Mouse (Mus musculus): ENCODE results near the gene Rab6b. TPM values are rescaled to one million over a fixed set of nuclear protein-coding genes. Genes with fewer than 3 reads are reported as not detected.
A peak's percentile ranks its signal among the peaks of the same experiment; 100 is the strongest.
"Not testable (repeated sequence)": the region's sequence is repeated elsewhere in the genome, so short reads cannot be mapped to it uniquely, and the experiment has no call there.

Rab6b gene
- polyA plus RNA-seq, 1 experiment from 2014 or later: 12.3 TPM

- 84% methylated on average over 2 of the region's 2 CpGs for WGBS
- Histone ChIP-seq H3K27ac (replicated peaks) (no peak overlapping the region), H3K4me3 (no peak overlapping the region), H3K27me3 (ENCODE audit: low read depth, poor library complexity, severe bottlenecking) (no peaks in the 10 kb centered on the region), H3K36me3 (peaks cover 14% of the 10 kb centered on the region; the same call in 1 of the 2 replicates), H3K4me1 (peaks cover 26% of the 10 kb centered on the region), H3K9me3 (replicated peaks) (no peaks in the 10 kb centered on the region)
- DNase-seq (ENCODE audit: low spot score): no peak
These were observed 43.0 kb downstream of the Rab6b start for GRCm38 (mm10) chr9:103154568-103154967.

DNA sequence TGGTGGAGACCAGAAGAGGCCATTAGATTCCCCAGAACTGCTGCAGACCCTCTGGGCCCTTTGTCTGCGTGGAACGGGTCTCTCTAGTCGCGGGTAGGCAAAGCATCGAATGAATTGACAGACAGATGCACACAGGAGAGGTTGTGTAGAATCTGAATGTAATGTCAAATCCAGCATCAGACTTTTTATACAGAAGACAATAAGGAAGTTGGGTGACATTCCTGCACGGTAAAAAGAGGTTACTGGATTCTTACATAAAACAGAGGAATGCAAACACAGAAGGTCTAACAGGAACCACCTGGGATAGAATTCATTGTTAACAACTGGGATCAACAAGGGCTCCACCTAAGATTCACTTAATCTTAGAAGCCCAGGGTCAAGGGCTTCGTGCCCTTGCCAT is 43.6 kb downstream of the Rab6b start:
- H3K9me3 ChIP-seq (replicated peaks); H3K4me3 ChIP-seq; H3K27me3 ChIP-seq (ENCODE audit: low read depth, poor library complexity, severe bottlenecking); H3K27ac ChIP-seq (replicated peaks); DNase-seq (ENCODE audit: low spot score): not testable (repeated sequence)
- Histone ChIP-seq H3K4me1 (peaks cover 27% of the 10 kb centered on the region), H3K36me3 (peaks cover 14% of the 10 kb centered on the region; the same call in 1 of the 2 replicates)
- 94% methylated on average over 7 of the region's 7 CpGs for WGBS

DNA sequence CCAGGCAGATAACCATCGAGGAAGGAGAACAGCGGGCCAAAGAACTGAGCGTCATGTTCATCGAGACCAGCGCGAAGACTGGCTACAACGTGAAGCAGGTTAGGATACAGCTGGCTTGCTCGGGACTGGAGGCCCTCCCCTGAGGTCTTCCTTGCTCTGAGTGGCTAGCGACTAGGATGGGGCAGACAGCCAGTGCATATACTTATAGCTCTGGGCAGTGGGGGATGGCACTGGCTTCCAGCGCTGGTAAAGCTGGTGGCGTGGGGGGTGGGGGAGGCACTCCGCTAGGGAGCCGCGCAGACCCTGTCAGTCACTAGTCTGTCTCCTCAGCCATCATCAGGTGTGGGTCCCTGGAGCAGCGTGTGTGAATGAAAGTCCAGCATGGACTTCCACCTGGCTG is 52.2 kb downstream of the Rab6b start:
- H3K4me3 ChIP-seq: no peak overlapping the region
- H3K27me3 ChIP-seq (ENCODE audit: low read depth, poor library complexity, severe bottlenecking): no peaks in the 10 kb centered on the region
- H3K9me3 ChIP-seq (replicated peaks): no peaks in the 10 kb centered on the region
- H3K4me1 ChIP-seq: peaks cover 9% of the 10 kb centered on the region; the same call in 1 of the 2 replicates
- peaks cover 52% of the 10 kb centered on the region for H3K36me3 ChIP-seq
- no peak overlapping the region for H3K27ac ChIP-seq (replicated peaks)
- 72% methylated on average over 15 of the region's 15 CpGs for WGBS
- no peak for DNase-seq (ENCODE audit: low spot score)

DNA sequence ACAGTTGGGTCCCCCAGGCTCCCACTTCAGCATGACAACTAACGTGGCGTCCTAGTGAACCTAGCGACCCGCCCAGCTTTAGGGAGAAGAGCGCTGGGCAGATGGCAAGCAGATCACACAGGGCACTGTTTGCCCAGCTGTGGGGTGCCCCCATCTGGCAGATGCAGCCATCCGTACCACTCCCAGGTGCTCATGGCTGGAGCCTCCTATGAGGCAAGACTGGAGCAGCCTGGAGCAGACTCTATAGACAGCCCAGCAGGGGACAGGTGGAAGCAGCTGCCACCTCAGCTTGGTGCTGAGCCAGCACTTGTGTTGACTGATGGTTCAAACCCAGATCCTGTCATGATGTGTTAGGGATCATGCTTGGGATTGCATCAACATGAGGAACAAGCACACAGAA is 56.5 kb downstream of the Rab6b start:
- no peak overlapping the region for H3K4me3 ChIP-seq
- peaks cover 16% of the 10 kb centered on the region for H3K4me1 ChIP-seq
- peaks cover 47% of the 10 kb centered on the region for H3K36me3 ChIP-seq

GRCm38 (mm10) chr9:103168771-103169170 is 57.2 kb downstream of the Rab6b start:
- Histone ChIP-seq H3K4me3 (no peak overlapping the region), H3K27ac (replicated peaks) (no peak overlapping the region), H3K27me3 (ENCODE audit: low read depth, poor library complexity, severe bottlenecking) (no peaks in the 10 kb centered on the region), H3K36me3 (peaks cover 42% of the 10 kb centered on the region), H3K4me1 (peaks cover 16% of the 10 kb centered on the region), H3K9me3 (replicated peaks) (no peaks in the 10 kb centered on the region)
- no peak for DNase-seq (ENCODE audit: low spot score)
- 79% methylated on average over 7 of the region's 7 CpGs for WGBS

More for the DNA sequence above, 56.5 kb downstream of the Rab6b start:
- Histone ChIP-seq H3K9me3 (replicated peaks) (no peaks in the 10 kb centered on the region), H3K27me3 (ENCODE audit: low read depth, poor library complexity, severe bottlenecking) (no peaks in the 10 kb centered on the region), H3K27ac (replicated peaks) (no peak overlapping the region)
- no peak for DNase-seq (ENCODE audit: low spot score)
- 84% methylated on average over 6 of the region's 6 CpGs for WGBS

DNA sequence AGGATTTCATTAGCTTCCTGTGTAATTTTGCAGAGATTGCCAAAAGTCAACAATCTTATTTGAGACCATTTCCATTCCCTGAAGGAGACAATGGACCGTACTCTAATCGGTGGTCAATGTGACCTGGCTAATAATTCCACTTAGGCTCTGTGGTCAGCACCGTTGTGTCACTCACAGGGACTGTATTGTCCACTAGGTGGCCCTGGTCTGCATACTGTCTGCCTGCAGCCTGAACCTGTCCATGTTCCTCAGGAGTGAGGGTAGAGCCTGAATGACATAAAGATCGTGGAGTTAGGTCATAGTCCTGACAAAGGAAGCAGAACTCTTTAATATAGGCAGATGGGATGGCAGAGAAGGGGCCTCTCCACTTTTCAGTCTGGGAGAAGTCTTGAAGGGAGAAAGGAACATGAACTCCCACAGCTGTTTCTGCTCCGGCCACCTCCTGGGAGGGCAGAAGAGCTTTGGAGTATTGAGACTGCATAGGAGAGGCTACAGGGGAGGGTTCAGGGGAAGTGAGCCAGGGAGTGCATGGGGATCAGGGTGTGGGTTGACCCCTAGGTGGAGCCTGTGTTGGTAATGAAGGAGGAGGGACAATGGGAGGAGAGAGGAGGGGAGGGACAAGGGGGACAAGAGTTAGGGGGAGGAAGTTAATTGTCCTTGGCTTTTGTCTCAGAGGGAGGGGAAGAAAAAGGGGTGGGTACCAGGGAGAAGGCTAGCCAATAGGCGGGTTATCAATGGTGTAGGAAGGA is 63.4 kb downstream of the Rab6b start:
- H3K9me3 ChIP-seq (replicated peaks): no peaks in the 10 kb centered on the region
- WGBS: 59% methylated on average over 6 of the region's 6 CpGs
- no peaks in the 10 kb centered on the region for H3K27me3 ChIP-seq (ENCODE audit: low read depth, poor library complexity, severe bottlenecking)
- H3K27ac ChIP-seq (replicated peaks): no peak overlapping the region
- peaks cover 24% of the 10 kb centered on the region for H3K4me1 ChIP-seq
- H3K36me3 ChIP-seq: peaks cover 13% of the 10 kb centered on the region; the same call in 1 of the 2 replicates
- no peak for DNase-seq (ENCODE audit: low spot score)
- no peak overlapping the region for H3K4me3 ChIP-seq

DNA sequence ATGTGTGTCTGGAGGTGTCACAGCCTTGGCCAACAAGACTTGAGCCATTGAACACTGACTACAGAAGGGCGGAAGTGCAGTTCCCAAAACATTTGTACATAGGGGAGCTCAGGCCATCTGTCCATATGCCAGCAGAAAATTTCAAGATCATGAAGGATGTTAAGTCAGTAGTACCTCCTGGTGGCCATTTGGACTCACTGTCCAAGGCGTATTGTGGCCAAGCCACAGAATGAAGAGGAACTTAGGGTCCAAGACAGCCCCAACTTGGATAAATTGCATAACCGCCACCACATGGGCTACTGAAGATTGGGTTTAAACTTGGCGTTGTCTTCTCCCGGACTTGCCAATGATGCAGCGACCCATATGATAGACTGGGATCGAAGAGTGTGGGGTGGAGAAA is 64.1 kb downstream of the Rab6b start:
- Histone ChIP-seq H3K4me3 (no peak overlapping the region), H3K27ac (replicated peaks) (no peak overlapping the region), H3K9me3 (replicated peaks) (no peaks in the 10 kb centered on the region), H3K27me3 (ENCODE audit: low read depth, poor library complexity, severe bottlenecking) (no peaks in the 10 kb centered on the region), H3K36me3 (peaks cover 13% of the 10 kb centered on the region; the same call in 1 of the 2 replicates), H3K4me1 (peaks cover 32% of the 10 kb centered on the region)
- 96% methylated on average over 7 of the region's 7 CpGs for WGBS
- no peak for DNase-seq (ENCODE audit: low spot score)

- H3K4me3 ChIP-seq: peak overlapping the region; percentile 49
- no peaks in the 10 kb centered on the region for H3K27me3 ChIP-seq (ENCODE audit: low read depth, poor library complexity, severe bottlenecking)
- WGBS: 73% methylated on average over 3 of the region's 3 CpGs
- peaks cover 18% of the 10 kb centered on the region for H3K4me1 ChIP-seq
- H3K9me3 ChIP-seq (replicated peaks): no peaks in the 10 kb centered on the region
- peak overlapping the region; percentile 75 for H3K27ac ChIP-seq (replicated peaks)
- DNase-seq (ENCODE audit: low spot score): no peak
- H3K36me3 ChIP-seq: peaks cover 10% of the 10 kb centered on the region; the same call in 1 of the 2 replicates
These were observed 68.7 kb downstream of the Rab6b start for GRCm38 (mm10) chr9:103180303-103180702.

DNA sequence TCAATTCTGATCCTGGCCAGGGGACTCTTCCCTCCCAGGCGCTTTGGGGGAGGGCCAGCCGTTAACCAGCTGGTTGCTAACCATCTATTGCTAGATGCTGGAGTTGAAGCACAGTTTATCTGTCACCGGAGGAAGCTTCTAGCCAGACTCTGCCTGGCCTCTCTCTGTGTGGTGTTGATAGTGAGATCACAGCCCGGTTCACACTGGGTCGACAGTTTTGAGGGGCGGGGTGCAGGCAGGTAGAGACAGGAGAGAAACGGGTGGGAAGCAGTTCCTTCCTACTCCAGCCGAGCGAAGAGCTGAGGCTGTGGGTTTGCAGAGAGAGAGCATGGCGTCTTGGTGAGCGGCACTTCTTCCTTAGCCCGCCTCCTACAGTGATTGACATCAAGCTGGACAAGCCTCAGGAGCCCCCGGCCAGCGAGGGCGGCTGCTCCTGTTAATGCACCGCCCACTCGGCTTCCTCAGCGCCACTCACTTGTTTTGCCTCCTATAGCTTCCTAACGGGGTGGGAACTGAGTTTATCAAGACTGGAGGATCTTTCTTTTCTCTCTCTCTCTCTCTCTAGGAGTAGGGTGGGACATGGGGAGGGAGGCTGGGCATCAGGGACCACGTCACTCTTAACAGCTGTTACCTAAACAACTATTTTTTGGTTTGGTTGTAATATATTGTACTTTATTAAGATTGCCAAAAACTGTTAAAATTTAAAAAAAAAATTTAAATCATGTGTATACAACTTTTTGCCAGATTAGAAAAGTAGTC is 69.4 kb downstream of the Rab6b start:
- 3% methylated on average over 20 of the region's 20 CpGs for WGBS
- Histone ChIP-seq H3K36me3 (peaks cover 10% of the 10 kb centered on the region; the same call in 1 of the 2 replicates), H3K27me3 (ENCODE audit: low read depth, poor library complexity, severe bottlenecking) (no peaks in the 10 kb centered on the region), H3K27ac (replicated peaks) (peak overlapping the region; percentile 75), H3K4me1 (peaks cover 18% of the 10 kb centered on the region), H3K4me3 (peak overlapping the region; percentile 49), H3K9me3 (replicated peaks) (no peaks in the 10 kb centered on the region)
- peak; percentile 82 for DNase-seq (ENCODE audit: low spot score)

GRCm38 (mm10) chr9:103181886-103182285 is 70.3 kb downstream of the Rab6b start:
- peaks cover 13% of the 10 kb centered on the region; the same call in 1 of the 2 replicates for H3K36me3 ChIP-seq
- WGBS: 89% methylated on average over 8 of the region's 8 CpGs
- H3K9me3 ChIP-seq (replicated peaks): no peaks in the 10 kb centered on the region
- H3K4me1 ChIP-seq: peaks cover 18% of the 10 kb centered on the region
- no peak overlapping the region for H3K27ac ChIP-seq (replicated peaks)
- no peaks in the 10 kb centered on the region for H3K27me3 ChIP-seq (ENCODE audit: low read depth, poor library complexity, severe bottlenecking)
- no peak overlapping the region for H3K4me3 ChIP-seq
- DNase-seq (ENCODE audit: low spot score): no peak

DNA sequence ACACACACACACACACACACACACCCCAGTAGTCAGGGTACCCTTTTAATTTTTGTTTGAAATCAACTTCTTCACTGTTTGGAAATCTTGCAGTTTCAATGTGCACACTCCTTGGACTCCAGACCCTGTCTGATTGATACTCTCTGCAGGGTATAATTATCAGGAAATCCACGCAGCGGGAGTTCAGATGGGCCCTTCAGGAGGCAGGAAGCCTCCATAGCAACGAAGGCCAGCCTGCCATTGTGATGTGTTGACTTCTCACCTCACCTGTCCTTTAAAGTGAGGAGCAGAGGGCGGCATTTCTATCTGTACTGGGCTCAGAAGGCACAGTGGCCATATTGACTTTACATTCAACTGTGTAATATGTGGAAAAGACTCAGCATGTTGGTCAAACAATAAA is 73.3 kb downstream of the Rab6b start:
- no peak for DNase-seq (ENCODE audit: low spot score)
- H3K9me3 ChIP-seq (replicated peaks): no peaks in the 10 kb centered on the region
- H3K27me3 ChIP-seq (ENCODE audit: low read depth, poor library complexity, severe bottlenecking): no peaks in the 10 kb centered on the region
- H3K4me1 ChIP-seq: peaks cover 17% of the 10 kb centered on the region
- 76% methylated on average over 4 of the region's 4 CpGs for WGBS
- H3K27ac ChIP-seq (replicated peaks): no peak overlapping the region
- peaks cover 35% of the 10 kb centered on the region for H3K36me3 ChIP-seq
- H3K4me3 ChIP-seq: no peak overlapping the region

DNA sequence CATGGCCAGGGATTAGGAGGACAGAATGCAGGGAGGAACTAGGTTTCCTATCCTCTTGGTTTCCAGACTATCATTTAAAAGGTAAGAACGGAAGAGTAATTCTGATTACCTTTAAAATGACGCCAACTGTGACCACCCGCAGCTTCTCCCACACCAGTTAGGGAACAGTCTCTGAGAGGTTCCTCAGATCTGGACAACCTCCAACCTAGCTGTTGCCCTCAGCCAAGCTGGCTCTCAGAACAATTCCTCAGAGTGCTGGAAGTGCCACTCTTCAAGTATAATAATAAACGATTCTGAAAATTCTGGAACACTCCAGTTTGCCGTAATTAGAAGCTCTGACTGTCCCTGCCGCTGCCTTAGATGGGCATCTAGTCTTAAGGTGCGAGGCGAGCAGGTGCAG is 74.4 kb downstream of the Rab6b start:
- H3K36me3 ChIP-seq: peaks cover 46% of the 10 kb centered on the region
- no peak overlapping the region for H3K4me3 ChIP-seq
- no peaks in the 10 kb centered on the region for H3K27me3 ChIP-seq (ENCODE audit: low read depth, poor library complexity, severe bottlenecking)
- peaks cover 7% of the 10 kb centered on the region for H3K4me1 ChIP-seq
- no peak overlapping the region for H3K27ac ChIP-seq (replicated peaks)
- 94% methylated on average over 8 of the region's 8 CpGs for WGBS
- no peaks in the 10 kb centered on the region for H3K9me3 ChIP-seq (replicated peaks)
- no peak for DNase-seq (ENCODE audit: low spot score)

DNA sequence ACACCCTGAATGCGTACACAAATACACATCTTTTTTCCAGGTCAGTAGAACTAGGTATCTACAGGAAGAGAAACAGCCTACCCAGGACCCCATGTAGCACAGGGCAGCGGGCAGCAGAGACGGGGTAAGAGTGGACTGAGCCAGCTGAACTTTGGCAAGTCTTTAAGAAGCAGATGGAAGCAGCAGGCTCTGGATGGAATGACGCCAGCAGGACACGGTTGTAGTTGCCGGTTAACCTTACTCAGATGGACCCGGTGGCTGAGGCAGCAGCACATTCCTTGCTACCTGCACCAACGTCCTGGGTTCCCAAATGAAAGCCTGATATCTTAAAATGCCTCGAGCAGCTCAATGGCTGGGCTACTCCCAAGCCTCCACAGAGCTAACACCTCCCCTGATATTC is 75.2 kb downstream of the Rab6b start:
- peaks cover 54% of the 10 kb centered on the region for H3K36me3 ChIP-seq

More for the DNA sequence above, 75.2 kb downstream of the Rab6b start:
- no peak overlapping the region for H3K27ac ChIP-seq (replicated peaks)
- no peaks in the 10 kb centered on the region for H3K9me3 ChIP-seq (replicated peaks)
- H3K4me1 ChIP-seq: 0 out of 2 replicates have a peak, but pooled peaks cover 2% of the 10 kb centered on the region
- H3K4me3 ChIP-seq: no peak overlapping the region
- no peak for DNase-seq (ENCODE audit: low spot score)
- WGBS: 81% methylated on average over 9 of the region's 9 CpGs
- H3K27me3 ChIP-seq (ENCODE audit: low read depth, poor library complexity, severe bottlenecking): no peaks in the 10 kb centered on the region

Data from midbrain, embryonic 10.5 days (tissue).